Mouse (Mus musculus) induced T-regulatory cell, adult 2 months (primary cell): ENCODE data around the gene Gm45337.
"Not testable (repeated sequence)": the region's sequence is repeated elsewhere in the genome, so short reads cannot be mapped to it uniquely, and the experiment has no call there.

ENCODE experiments used
- DNase-seq: peaks from one replicate; pipeline ENCODE4 v3.0.0-alpha.2; 2012; ENCODE audit warnings: low read depth

Gene Gm45337

DNA sequence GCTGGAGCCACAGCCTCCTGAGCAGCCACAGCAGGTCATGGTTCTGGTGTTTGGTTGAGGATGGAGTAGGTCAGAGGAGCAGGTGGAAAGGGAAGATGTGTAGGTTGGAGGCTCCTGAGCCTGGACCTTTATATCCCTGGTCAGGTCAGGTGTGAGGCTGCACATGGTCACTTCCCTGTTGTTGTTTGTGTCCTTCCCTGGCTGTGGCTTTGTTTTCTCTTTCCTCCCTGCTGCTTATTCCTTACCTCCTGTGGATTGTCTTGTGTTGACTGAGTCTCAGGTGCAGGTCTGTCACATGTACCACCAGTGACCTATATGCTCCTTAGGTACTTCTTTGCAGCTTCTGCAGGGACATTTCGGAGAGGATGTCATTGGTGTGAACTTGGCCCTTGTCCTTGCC is at the start of gene Gm45337:
Gene Gm45337 (minus strand): TSS at position 101 of the 400 bp plus-strand sequence.
- DNase-seq, result no peak

DNA sequence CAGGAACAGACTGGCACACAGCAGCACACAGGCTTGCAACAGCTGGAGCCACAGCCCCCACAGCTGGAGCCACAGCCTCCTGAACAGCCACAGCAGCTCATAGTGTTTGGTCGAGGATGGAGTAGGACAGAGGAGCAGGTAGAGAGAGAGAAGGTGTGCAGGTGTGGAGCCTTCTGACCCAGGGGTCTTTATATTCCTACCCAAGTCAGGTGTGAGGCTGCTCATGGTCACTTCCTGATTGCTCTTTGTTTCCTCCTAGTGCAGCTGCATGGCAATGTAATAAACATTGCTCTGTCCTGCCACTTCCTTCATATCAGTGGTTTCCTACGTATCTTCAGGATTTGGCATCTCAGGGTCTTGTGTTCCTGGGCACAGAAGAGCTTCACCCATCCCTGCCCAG is 45.9 kb upstream of the Gm45337 start, which contains the start of gene Gm10153:
Gene Gm10153 (minus strand): TSS at position 101 of the 400 bp plus-strand sequence.
- no peak for DNase-seq

DNA sequence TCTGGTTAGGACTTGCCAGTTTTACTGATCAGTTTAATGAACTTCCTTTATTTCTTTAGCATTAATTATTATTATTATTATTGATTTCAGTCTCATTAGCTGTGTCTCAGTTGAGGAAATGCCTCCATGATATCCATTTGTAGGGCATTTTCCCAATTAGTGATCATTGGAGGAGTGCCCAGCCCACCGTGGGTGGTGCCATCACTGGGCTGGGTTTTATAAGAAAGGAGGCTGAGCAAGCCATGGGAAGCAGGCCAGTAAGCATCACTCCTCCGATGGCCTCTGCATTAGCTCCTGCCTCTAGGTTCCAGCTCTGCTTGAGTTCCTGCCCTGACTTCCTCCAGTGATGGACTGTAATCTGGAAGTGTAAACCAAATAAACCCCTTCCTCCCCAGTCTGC is 43.7 kb upstream of the Gm45337 start:
- no peak for DNase-seq

DNA sequence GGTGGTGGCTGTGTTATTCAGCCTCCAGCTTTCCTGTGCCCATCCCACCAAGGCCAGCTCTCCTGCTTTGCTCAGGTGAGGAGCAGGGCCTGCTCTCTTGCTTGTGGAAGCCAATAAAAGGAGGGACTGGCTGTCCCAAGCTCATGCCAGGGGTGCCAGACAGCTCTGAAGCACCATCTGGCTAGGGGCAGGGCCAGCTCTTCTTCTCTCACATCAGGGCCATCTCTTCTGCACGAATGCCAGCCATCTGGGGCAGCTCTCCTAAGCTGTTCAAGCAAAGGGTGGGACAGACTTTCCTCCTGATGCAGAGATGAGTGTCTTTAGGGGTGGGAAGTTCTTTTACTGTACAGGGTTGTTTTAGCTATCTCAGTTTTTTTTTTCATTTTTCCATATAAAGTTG is 36.6 kb upstream of the Gm45337 start:
- no peak for DNase-seq

DNA sequence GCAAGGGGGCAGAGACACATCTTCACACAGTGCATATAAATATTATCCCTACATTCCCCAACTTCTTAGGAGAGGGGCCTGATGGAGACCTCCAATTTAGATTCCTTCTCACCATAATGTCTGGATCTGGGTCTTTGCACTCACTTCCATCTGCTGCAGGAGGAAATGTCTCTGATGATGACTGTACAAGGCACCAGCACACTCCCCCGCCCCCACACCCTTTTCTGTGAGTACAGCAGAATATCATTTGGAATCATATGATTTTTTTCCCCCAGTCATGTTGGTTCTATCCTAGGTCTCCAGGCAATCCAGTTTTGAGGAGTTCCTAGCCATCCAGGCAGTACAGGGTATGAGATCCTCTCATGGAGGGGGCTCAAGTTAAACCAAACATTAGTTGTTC is 34.3 kb upstream of the Gm45337 start:
- no peak for DNase-seq

DNA sequence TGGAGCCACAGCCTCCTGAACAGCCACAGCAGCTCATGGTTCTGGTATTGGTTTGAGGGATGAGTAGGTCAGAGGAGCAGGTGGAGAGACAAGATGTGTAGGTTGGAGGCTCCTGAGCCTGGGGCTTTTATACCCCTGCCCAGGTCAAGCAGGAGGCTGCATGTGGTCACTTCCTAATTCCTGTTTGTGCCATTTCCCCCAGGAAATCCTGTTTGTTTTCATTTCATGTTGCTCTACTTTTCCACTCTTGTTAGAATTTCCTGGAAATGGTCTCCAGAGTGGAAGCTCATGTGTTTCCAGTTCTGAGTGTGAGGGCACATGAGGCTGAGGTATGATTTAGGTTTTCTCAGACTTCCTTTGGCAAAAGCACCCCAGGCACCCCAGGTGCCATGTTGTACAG is 31.5 kb upstream of the Gm45337 start, which contains the start of gene Krtap5-2:
Gene Krtap5-2 (minus strand): TSS at position 101 of the 400 bp plus-strand sequence.
- not testable (repeated sequence) for DNase-seq

DNA sequence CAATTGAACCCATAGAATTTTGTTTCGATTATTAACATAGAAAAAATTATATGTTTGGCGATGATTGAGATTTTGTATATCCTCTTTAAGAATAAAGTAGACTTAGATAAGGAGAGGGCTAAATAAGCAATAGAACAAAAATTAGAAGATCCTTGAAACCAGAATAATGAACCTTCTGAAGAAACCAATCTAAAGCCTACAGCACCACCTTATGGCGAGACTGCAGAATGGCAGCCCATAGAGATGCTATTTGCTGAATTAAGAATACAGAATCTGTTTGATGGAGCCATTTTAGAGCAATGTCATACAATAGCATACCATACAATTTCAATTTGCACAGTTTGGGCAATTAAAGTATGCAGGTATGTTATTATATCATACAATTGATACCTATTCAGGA is 25.4 kb upstream of the Gm45337 start:
- peak; percentile 54 for DNase-seq

DNA sequence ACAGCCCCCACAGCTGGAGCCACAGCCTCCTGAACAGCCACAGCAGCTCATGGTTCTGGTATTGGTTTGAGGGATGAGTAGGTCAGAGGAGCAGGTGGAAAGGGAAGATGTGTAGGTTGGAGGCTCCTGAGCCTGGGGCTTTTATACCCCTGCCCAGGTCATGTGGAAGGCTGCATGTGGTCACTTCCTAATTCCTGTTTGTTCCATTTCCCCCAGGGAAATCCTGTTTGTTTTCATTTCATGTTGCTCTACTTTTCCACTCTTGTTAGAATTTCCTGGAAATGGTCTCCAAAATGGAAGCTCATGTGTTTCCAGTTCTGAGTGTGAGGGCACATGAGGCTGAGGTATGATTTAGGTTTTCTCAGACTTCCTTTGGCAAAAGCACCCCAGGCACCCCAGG is 21.2 kb upstream of the Gm45337 start, which contains the start of gene Gm4553:
Gene Gm4553 (minus strand): TSS at position 101 of the 400 bp plus-strand sequence.
- not testable (repeated sequence) for DNase-seq

DNA sequence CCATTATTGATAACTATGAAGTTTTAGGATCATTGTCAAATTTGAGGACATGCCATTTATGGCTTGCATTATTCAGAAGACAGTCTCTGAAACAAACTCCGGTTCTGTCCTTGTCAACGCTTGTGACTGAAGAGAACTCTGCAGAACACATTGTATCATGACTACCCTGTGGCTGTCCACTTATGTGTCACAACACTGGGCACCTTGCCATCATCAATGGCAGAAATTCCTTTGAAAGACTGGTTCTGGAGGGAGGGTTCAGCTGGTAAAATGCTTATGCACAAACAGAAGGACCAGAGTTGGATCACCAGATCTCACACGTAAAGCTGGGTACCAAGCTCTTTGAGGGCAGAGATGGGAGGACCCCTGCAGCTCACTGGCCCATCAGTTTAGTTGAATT is 15.0 kb upstream of the Gm45337 start:
- no peak for DNase-seq

DNA sequence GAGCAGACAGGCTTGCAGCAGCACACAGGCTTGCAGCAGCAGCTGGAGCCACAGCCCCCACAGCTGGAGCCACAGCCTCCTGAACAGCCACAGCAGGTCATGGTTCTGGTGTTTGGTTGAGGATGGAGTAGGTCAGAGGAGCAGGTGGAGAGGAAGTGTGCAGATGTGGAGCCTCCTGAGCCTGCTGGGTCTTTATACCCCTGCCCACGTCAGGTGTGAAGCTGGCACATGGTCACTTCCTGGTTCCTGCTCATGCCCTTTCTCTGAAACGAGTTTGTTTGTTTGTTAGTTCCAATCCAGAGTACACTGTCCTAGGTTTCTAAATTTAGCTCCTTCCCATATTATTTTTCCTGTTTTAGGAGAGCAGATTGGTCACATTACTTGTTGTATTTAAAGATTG is 12.6 kb upstream of the Gm45337 start, which contains the start of gene Gm29735:
Gene Gm29735 (minus strand): TSS at position 101 of the 400 bp plus-strand sequence.
- DNase-seq, result not testable (repeated sequence)

DNA sequence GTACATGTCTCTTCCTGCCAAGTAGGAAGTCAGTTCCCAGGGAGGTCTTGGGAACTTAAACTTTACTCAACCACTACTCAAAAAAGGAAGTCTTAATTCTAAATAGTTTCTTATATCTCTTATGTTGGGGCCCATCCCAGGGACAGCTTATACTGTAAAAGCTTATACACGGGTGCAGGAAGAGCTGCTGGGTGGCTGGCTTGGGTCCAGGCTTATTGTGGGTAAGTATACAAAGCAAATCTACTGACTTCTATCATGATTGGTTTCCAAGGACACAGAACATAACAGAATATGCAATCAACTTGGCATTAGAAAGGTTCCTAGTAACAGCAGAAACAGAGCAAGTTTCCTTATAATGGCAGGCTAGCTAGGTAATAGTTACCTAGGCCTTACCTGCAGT is 10.9 kb upstream of the Gm45337 start:
- DNase-seq, result no peak

DNA sequence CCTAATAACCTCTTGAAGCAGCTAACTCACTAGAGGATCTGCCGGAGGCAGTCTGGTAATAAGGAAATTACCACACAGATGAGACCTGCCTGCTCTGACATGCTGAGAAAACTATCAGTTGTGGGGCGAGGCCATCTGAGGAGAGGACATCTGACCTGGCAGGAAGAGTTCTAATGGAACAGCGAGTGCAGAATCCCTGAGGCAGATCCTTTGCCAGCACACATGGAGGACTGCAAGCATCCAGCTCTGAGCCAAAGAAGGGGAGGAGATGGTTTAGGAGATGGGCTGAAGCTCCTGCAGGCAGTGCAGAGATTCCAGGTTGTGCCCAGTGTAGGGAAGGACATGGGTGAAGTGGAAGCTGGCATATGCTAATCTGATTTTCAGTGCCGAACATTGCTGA is 7.8 kb upstream of the Gm45337 start:
- DNase-seq, result no peak

DNA sequence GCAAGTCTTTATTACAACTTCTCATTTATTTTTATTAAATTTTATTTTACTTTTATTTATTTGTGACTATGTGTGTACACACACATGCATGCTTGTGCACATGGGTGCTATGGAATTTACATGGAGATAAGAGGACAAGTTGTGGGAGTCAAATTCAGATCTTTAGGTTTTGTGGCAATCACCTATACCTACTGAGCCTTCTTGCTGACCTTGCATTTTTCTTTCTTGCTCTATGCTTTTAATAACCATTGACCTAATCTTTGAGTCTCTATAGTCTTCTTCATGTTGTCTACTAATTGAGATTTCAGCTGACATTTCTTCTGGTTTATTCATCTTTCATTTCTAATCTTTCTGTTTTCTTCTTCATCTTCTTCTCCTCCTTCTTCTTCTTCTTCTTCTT is 4.2 kb upstream of the Gm45337 start:
- no peak for DNase-seq

DNA sequence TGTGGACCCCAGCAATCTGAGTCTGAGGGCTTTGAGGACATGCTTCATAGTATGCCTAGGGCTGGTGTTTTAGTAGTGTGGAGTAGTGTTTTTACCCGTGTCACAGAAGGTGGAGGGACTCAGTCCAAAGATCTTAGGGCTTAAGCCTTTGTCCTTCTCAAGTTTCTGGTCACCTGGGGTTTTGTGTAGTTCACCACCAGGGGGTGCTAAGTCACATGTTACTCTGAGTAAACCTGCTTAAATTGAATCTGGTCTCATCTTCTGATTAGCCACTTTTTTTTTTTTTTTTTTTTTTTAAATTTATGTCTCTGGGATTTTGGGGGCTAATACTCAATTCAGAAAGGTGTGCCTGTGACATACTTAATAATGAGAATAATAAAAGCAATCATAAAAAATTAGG is 1.6 kb upstream of the Gm45337 start:
- peak; percentile 65 for DNase-seq

DNA sequence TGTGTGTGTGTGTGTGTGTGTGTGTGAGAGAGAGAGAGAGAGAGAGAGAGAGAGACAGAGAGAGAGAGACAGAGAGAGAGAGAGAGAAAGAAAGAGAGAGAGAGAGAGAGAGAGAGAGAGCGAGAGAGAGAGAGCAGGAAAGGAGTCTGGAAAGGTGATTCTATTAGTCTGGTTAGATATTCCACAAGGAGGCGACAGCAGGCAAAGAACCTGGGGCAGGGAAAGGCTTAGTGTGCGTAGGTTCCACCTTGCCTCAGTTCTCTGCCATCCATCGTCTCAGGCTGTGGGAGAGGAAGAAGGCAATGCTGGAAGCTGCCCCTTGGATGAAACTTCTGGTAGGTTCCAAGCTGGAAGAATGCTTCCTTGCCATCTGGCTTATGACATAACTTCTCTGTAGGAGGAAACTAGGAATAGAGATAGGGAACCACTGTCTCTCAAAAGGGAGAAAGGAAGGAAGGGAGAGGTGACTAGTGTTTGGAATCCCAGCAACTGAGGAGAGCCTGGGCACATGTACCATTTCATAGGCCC is 1.1 kb upstream of the Gm45337 start:
- DNase-seq, result no peak

DNA sequence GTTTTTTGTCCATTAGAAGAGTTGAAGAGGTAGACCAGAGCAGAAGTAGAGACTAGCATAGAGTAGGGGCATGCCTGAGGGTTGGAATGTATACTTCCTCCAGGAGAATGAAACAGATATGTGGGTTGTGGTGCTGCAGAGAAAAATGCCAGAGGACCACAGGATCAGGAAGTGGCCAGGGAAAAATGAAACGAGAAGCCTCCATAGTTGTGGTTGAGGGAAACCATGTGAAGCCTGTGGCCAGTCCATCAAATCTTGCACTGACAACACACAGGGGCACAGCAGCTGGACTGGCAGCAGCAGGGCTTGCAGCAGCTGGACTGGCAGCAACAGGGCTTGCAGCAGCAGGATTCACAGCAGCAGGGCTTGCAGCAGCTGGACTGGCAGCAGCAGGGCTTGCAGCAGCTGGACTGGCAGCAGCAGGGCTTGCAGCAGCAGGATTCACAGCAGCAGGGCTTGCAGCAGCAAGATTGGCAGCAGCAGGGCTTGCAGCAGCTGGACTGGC is 849 bp downstream of the Gm45337 start:
- DNase-seq, result not testable (repeated sequence)

DNA sequence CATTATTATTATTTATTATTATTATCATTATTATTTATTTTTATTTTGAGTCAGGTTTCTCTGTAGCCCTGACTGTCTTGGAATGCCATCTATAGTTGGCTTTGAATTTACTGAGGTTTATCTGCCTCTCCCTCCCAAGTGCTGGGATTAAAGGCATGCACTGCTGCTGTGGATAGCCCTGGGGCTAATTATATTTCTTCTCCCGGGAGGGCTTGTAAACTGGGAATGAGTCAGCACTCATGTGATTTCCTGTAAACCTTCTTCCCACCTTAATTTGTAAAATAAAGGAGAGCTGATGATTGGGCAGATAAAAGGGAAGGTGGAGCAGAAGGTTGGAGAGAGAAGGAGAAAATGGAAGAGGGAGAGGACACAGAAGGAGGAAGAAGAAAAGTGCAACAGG is 3.7 kb downstream of the Gm45337 start:
- no peak for DNase-seq

DNA sequence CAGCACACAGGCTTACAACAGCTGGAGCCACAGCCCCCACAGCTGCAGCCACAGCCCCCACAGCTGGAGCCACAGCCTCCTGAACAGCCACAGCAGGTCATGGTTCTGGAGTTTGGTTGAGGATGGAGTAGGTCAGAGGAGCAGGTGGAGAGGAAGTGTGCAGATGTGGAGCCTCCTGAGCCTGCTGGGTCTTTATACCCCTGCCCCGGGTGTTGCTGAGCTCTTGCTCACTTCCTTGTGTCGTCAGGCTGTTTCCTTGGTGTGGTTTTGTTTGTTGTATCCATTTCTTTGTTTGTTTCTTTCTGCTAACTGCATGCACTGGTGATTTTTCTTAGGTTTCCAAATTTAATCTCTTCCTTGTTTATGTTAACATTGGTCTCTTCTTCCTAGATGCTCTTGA is 8.5 kb downstream of the Gm45337 start, which contains the start of gene Gm39115:
Gene Gm39115 (minus strand): TSS at position 101 of the 400 bp plus-strand sequence.
- not testable (repeated sequence) for DNase-seq

DNA sequence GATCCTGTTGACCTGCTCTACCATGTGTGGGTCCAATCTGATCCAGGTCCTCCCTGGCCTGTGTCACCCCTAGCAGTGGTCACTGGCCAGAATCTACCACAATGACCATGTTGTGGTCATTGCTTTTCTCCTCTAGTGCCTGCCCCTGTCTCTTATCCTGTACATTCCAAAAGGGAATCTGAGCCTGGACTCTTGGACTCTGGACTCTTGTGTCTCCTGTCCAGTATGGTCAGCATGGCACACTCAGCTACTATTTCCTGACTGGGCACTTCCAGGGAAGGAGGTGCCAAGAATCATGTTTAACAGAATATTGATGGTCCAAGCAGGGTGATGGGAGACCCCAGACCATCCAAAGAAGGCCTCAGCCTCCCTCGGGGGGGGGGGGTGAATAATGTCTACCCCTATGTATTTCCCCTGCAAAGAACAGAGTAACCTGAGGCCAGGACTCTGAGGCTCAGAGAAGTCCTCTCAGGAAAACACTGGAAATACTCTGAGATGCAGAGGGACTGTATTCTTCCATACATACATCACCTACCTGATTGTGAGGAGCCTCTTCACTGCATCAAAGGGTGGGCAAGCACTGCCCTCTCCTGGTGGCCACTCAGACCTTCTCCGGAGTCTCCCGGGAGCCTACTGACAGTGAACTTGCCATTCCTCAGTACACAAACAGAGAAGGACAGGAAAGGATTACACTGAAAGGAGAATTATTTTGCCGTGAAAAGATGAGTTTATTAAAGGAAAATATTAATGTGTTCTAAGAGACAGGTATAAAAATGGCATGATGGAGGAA is 10.0 kb downstream of the Gm45337 start:
- DNase-seq, result no peak

DNA sequence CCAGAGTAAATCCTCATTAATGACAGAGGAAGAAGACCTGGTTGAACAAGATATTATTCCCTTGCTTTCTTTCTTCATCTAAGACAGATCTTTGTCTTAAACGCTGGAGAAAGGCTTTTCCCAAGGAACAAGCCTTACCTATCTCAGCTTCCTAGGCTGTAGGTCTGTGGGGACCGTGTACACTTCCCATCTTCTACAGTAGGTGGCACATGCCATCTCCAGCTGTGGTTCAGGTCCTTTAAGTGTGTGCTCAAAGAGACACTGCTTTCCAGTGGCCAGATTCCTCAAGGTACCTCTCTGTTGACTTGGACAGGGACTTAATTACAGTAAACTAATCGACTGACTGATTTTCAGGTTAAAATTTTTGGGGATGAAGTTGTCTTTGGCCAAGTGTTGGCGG is 15.6 kb downstream of the Gm45337 start:
- DNase-seq, result no peak

DNA sequence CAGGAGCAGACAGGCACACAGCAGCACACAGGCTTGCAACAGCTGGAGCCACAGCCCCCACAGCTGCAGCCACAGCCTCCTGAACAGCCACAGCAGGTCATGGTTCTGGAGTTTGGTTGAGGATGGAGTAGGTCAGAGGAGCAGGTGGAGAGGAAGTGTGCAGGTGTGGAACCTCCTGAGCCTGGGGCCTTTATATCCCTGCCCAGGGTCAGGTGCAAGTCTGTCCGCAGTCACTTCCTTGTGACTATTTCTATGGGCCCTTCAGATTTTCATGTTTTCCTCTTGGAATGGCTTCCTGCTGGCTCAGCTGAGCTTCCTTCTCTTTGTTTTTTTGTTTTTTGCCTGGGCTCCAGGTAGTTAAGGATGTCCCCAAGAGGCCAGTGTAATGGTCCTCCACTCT is 23.8 kb downstream of the Gm45337 start, which contains the start of gene Gm45618:
Gene Gm45618 (minus strand): TSS at position 101 of the 400 bp plus-strand sequence.
- not testable (repeated sequence) for DNase-seq

DNA sequence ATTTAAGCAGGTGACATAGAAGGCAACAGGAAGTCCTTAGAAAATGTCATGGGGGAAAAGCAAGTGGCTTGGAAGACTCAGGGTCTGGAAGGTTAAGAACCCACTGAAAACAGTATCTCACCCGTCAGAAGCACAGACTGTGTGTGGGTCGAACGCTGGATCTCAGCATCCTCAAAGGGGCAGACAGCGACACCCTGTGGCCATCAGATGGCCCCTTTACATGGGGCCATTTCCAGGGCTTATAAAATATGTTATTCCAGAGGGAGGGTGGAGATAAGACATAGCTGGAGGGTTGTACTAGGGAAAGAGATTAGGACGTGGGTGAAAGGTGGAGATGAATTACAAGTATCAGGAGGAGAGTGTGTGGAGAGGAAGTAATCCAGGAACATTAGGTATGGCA is 24.8 kb downstream of the Gm45337 start:
- DNase-seq, result peak; percentile 21

DNA sequence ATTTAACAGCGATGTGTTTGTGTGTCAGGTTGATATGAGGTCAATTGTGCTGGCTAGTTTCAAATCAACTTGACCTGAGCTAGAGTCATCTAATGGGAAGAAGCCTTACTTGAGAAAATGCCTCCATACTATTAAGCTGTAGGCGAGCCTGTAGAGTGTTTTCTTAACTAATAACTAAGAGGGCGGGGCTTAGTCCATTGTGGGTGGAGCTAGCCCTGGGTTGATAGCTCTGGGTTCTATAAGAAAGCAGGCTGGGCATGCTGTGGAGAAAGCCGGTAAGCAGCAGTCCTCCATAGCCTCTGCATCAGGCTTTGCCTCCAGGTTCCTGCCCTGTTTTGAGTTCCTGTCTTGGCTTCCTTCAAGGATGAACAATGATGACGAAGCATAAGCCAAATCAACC is 39.7 kb downstream of the Gm45337 start:
- no peak for DNase-seq
